Mouse (Mus musculus): Measurements from ENCODE around the gene Stil. TPM values are rescaled to one million over a fixed set of nuclear protein-coding genes. Genes with fewer than 3 reads are reported as not detected.
A peak's percentile ranks its signal among the peaks of the same experiment; 100 is the strongest.

Stil gene
- polyA plus RNA-seq, 1 experiment from 2014 or later: 13.5 TPM

DNA sequence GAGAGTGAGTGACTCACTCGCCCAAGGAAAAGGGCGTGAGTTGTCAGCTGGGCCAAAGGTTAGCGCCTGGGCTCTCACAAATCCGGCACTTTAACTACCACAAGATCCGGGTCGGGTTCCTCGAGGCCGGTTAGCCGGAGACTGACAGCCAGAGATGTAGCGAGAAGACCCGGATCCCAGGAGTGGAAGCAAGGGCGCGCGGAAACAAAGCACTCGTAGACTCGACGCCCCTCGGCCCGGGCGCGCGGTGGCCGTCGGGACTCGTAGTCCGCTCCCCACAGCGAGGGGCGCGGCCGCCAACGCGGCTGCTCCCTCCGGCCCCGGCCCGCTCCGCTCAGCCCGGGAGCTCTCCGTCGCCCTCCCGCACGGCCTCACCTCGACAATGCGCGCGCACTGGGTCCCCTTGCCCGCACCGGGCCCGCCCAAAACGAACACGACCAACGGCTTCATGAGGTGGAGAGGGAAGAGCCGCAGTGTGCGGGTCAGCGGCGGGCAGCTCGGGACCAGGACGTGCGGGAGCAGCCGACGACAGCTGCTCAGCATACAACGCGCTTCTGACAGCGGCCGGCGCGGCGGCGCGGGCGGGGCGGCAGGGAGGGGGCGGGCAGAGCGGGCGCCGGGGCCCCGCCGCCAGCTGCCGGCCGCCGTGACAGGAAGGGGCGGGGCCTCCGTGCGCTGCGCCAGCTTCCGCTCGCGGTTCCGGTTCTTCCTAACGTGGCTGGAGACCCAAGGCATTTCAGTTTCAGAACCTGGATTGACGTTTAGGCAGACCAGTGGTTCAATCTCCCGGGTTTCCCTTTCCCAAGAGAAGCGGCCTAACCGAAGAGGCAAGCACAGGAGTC is 13.1 kb upstream of the Stil start, which contains the start of gene Cmpk1:
Cmpk1 (minus strand) TSS at position 651 of the 842 bp plus-strand sequence.
- Histone ChIP-seq H3K27me3 (replicated peaks) (no peaks in the 10 kb centered on the region), H3K4me2 (peak within 1 kb of the TSS; percentile 75), H3K4me1 (replicated peaks) (peaks cover 6% of the 10 kb centered on the region), H3K36me3 (no peaks in the 10 kb centered on the region), H3K4me3 (peak within 1 kb of the TSS; percentile 97), H3K9ac (peak within 1 kb of the TSS; percentile 96), H3K27ac (ENCODE audit: poor library complexity, severe bottlenecking) (peak within 1 kb of the TSS; percentile 100), H3K9me3 (replicated peaks) (no peaks in the 10 kb centered on the region)
- peak; percentile 95 for ATAC-seq (ENCODE audit: insufficient number of reproducible peaks, low FRiP score)
- WGBS: under 1% methylated on average over 91 of the region's 93 CpGs

DNA sequence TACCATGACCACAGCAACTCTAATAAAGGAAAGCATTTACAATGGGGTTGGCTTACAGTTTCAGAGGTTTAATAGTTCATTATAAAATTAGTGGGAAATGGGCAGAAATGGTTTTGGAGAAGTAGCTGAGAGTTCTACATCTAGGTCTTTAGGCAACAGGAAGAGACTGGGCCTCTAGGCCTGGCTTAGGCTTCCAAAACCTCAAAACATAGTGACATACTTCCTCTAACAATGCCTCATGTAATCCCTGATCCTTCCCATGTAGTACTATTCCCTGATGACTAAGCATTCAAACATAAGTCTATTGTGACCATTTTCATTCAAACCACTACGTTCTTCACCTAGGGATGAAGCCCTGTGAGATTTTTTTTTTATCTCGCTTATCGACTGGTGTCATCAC is 5.7 kb upstream of the Stil start:
- Histone ChIP-seq H3K36me3 (no peaks in the 10 kb centered on the region), H3K4me1 (replicated peaks) (no peaks in the 10 kb centered on the region), H3K27ac (ENCODE audit: poor library complexity, severe bottlenecking) (no peak overlapping the region), H3K4me3 (no peak overlapping the region), H3K27me3 (replicated peaks) (peaks cover 5% of the 10 kb centered on the region), H3K9ac (no peak overlapping the region), H3K9me3 (replicated peaks) (no peaks in the 10 kb centered on the region), H3K4me2 (no peak overlapping the region)
- ATAC-seq (ENCODE audit: insufficient number of reproducible peaks, low FRiP score): no peak
- WGBS: 89% methylated on average over 3 of the region's 3 CpGs

DNA sequence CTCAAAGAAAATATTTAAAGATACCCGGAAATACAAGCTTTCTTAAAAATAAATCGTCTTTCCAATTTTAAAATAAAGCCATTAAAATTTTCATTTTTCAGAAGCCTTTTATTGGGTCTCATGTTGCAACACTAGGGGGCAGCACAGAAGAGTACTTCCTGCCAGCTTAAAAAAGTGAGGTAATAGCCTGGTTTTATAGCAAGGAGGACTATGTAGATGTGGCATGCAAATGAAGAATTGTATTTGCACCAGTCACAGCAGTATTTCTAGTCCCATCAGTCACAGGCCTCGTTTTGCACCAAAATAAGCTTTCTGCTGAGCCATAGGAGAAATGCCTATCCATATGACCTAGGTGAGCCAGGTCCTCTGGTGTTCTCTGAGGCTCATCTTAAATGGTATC is 2.9 kb upstream of the Stil start:
- peaks cover 14% of the 10 kb centered on the region for H3K4me1 ChIP-seq (replicated peaks)
- no peak overlapping the region for H3K4me2 ChIP-seq
- no peak overlapping the region for H3K9ac ChIP-seq
- H3K36me3 ChIP-seq: no peaks in the 10 kb centered on the region
- no peak overlapping the region for H3K4me3 ChIP-seq
- ATAC-seq (ENCODE audit: insufficient number of reproducible peaks, low FRiP score): no peak
- no peak overlapping the region for H3K27ac ChIP-seq (ENCODE audit: poor library complexity, severe bottlenecking)
- WGBS: 40% methylated on average over 3 of the region's 3 CpGs
- peaks cover 5% of the 10 kb centered on the region for H3K27me3 ChIP-seq (replicated peaks)
- H3K9me3 ChIP-seq (replicated peaks): no peaks in the 10 kb centered on the region

DNA sequence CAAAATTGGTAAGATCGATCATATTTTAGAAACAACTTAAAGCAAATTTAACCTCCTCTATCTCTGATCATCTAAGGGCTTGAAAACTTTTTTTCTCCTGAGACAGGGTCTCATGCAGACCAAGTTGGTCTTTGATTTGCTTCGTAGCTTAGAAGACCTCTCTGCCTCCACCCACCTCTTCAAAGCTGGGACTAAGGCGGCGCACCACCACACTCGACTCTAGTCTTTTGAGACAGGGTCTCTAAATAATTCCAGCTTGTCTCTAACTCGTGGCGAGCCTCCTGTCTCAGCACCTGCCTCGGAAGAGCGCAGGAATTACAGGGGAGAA is 550 bp upstream of the Stil start:
- H3K9ac ChIP-seq: peak overlapping the region; percentile 73
- peak; percentile 10 for ATAC-seq (ENCODE audit: insufficient number of reproducible peaks, low FRiP score)
- no peaks in the 10 kb centered on the region for H3K9me3 ChIP-seq (replicated peaks)
- H3K4me3 ChIP-seq: peak overlapping the region; percentile 73
- H3K27ac ChIP-seq (ENCODE audit: poor library complexity, severe bottlenecking): peak overlapping the region; percentile 95
- 9% methylated on average over 9 of the region's 9 CpGs for WGBS
- no peaks in the 10 kb centered on the region for H3K27me3 ChIP-seq (replicated peaks)
- H3K4me2 ChIP-seq: peak overlapping the region; percentile 87
- H3K4me1 ChIP-seq (replicated peaks): peaks cover 16% of the 10 kb centered on the region
- H3K36me3 ChIP-seq: peaks cover 14% of the 10 kb centered on the region

DNA sequence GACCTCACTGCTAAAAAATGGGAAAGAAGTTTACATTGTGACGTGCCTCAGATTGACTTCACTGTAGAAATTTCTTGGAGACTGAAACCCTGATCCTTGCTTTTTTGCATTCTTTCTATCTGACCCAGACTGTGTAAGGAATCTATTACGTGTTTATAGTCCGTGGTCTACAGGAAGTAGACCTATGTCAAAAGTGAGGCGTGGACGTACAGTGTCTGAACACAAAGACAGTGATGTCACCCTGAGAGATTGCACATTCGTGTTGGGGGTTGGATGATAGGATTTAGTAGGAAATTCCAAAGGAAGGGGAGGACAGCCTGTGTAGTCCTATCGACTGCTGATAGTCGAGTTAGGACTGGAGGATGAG is 453 bp downstream of the Stil start:
- Histone ChIP-seq H3K27me3 (replicated peaks) (no peaks in the 10 kb centered on the region), H3K27ac (ENCODE audit: poor library complexity, severe bottlenecking) (peak overlapping the region; percentile 78), H3K4me3 (peak overlapping the region; percentile 73), H3K36me3 (peaks cover 19% of the 10 kb centered on the region), H3K4me2 (peak overlapping the region; percentile 87), H3K9me3 (replicated peaks) (no peaks in the 10 kb centered on the region), H3K9ac (peak overlapping the region; percentile 77), H3K4me1 (replicated peaks) (peaks cover 16% of the 10 kb centered on the region)
- WGBS: under 1% methylated on average over 8 of the region's 8 CpGs
- peak; percentile 43 for ATAC-seq (ENCODE audit: insufficient number of reproducible peaks, low FRiP score)

DNA sequence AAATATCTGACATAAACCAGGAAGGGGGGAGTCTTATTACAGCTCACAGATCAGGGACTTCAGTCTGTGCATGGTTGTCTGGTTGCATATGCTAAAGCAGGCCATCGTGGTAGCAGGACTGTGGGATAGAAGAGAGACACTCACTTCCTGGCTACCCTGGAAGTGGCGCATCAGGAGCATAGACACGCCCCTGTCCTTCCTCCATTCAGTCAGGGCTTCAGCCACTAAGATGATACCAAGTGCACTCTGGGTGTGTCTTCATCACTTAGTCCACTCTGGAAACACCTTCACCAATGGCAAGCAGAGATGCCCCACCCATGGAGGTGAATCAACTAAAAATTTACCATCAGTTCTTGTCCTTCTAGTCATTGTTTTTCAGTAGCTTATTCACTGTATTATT is 14.3 kb downstream of the Stil start:
- Histone ChIP-seq H3K27ac (ENCODE audit: poor library complexity, severe bottlenecking) (no peak overlapping the region), H3K4me1 (replicated peaks) (no peaks in the 10 kb centered on the region), H3K9ac (no peak overlapping the region), H3K4me2 (no peak overlapping the region), H3K4me3 (no peak overlapping the region), H3K9me3 (replicated peaks) (no peaks in the 10 kb centered on the region), H3K36me3 (peaks cover 71% of the 10 kb centered on the region), H3K27me3 (replicated peaks) (no peaks in the 10 kb centered on the region)
- no peak for ATAC-seq (ENCODE audit: insufficient number of reproducible peaks, low FRiP score)
- WGBS: 80% methylated on average over 3 of the region's 3 CpGs

DNA sequence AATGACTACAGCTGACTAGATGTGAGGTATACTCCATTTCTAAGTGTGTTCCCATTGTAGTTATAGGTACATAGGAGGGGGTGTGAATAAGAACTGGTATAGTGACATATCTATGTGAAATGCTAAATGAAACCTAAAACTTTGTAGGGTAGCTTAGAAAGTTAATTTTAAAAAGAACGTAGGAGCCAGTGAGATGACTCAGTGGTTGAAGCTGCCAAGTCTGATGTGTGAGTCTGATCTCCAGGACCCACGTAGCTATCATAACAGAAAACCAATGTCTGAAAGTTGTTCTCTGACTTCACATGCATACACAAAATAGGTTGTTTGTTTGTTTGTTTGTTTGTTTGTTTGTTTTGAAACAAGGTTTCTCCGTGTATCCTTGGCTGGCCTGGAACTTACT is 20.0 kb downstream of the Stil start:
- no peaks in the 10 kb centered on the region for H3K4me1 ChIP-seq (replicated peaks)
- H3K27me3 ChIP-seq (replicated peaks): no peaks in the 10 kb centered on the region
- H3K27ac ChIP-seq (ENCODE audit: poor library complexity, severe bottlenecking): no peak overlapping the region
- H3K4me3 ChIP-seq: no peak overlapping the region
- no peak for ATAC-seq (ENCODE audit: insufficient number of reproducible peaks, low FRiP score)
- H3K9ac ChIP-seq: no peak overlapping the region
- H3K36me3 ChIP-seq: peaks cover 68% of the 10 kb centered on the region
- no peaks in the 10 kb centered on the region for H3K9me3 ChIP-seq (replicated peaks)
- H3K4me2 ChIP-seq: no peak overlapping the region
- 93% methylated on average over 3 of the region's 3 CpGs for WGBS

DNA sequence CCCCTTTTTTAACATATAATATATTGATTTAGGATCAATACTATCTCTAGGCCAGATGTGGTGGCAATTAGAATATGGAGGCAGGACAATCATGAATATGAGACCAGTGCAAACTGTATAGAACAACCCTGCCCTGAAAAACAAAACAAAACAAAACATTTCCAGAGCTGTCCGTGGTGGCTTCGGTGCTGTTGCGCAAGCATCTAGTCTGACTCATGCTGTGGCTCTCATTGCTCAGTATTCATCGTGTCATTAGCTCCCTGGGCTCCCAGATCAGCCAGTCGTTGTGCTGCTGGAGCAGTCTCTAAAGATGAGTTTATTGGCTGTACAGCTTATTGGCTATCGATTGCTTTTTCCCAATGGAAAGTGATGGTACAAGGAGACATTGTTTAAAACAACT is 35.1 kb downstream of the Stil start:
- Histone ChIP-seq H3K4me3 (no peak overlapping the region), H3K9me3 (replicated peaks) (no peaks in the 10 kb centered on the region), H3K9ac (no peak overlapping the region), H3K27ac (ENCODE audit: poor library complexity, severe bottlenecking) (no peak overlapping the region), H3K27me3 (replicated peaks) (no peaks in the 10 kb centered on the region), H3K36me3 (peaks cover 50% of the 10 kb centered on the region), H3K4me1 (replicated peaks) (no peaks in the 10 kb centered on the region), H3K4me2 (no peak overlapping the region)
- no peak for ATAC-seq (ENCODE audit: insufficient number of reproducible peaks, low FRiP score)
- 80% methylated on average over 6 of the region's 6 CpGs for WGBS

DNA sequence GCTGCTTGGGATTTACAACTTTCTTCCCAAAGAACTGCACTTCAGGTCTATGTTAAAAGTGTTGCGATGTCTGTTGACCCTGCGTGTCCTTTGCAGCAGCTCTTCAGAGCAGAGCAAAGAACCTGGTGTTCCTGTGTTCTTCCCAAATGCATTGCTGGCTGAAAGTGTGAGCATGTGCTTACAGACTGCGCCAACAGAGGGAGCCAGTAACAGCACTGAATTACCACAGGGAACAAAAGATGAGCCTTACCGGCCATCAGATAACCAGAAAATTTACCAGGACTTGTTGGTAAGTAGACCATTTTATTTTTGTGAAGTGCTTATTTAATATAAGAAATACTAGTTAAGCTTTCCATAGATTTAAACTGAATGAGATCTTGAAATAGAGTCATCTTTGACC is 38.3 kb downstream of the Stil start:
- Histone ChIP-seq H3K4me3 (no peak overlapping the region), H3K4me1 (replicated peaks) (no peaks in the 10 kb centered on the region), H3K4me2 (no peak overlapping the region), H3K9ac (no peak overlapping the region), H3K9me3 (replicated peaks) (no peaks in the 10 kb centered on the region), H3K27ac (ENCODE audit: poor library complexity, severe bottlenecking) (no peak overlapping the region), H3K36me3 (peaks cover 57% of the 10 kb centered on the region), H3K27me3 (replicated peaks) (no peaks in the 10 kb centered on the region)
- 33% methylated on average over 4 of the region's 4 CpGs for WGBS
- no peak for ATAC-seq (ENCODE audit: insufficient number of reproducible peaks, low FRiP score)

DNA sequence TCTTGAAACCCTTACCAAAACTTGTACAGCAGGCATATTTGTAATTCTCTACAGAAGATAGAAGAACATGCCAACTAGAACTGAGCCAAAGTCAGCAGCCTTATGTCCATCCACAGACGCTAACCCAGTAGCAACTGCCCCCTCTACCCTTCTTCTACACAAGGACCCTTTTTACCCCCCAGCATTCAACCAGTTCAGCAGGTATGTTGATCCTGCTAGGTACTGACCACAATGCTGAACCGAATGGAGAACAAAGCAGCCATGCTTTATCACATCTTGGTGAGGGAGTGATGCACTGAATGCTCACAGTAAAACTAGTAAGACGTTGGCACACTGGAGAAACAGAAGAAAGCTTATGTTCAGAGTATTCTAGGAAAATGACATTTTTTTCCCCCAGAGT is 45.7 kb downstream of the Stil start:
- Histone ChIP-seq H3K9ac (no peak overlapping the region), H3K9me3 (replicated peaks) (no peaks in the 10 kb centered on the region), H3K4me1 (replicated peaks) (0 out of 2 replicates have a peak, but pooled peaks cover 11% of the 10 kb centered on the region), H3K27me3 (replicated peaks) (peaks cover 22% of the 10 kb centered on the region), H3K27ac (ENCODE audit: poor library complexity, severe bottlenecking) (no peak overlapping the region), H3K4me2 (no peak overlapping the region), H3K36me3 (peaks cover 22% of the 10 kb centered on the region), H3K4me3 (no peak overlapping the region)
- ATAC-seq (ENCODE audit: insufficient number of reproducible peaks, low FRiP score): no peak
- WGBS: 73% methylated on average over 3 of the region's 3 CpGs

DNA sequence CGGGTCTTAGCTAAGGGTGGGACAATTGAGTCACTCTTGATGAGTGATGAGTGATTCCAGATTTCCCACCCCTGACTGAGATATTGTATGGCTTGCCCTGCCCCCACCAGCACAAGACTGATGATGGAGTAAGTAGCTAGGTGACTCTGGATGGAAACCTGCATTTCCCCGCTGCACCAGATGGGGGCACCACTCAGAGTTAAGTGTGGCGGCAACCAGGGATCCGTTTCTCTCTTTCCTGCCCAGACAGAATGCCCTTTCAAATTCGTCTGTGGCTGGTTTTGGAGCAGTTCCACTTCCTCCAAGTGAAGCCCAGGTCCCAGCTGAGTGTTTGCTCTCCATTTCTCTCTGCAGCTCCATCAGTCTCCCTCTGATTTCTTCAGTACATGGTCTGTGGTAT is 47.8 kb downstream of the Stil start:
- ATAC-seq (ENCODE audit: insufficient number of reproducible peaks, low FRiP score): peak; percentile 48
- Histone ChIP-seq H3K27me3 (replicated peaks) (peaks cover 41% of the 10 kb centered on the region), H3K9me3 (replicated peaks) (no peaks in the 10 kb centered on the region), H3K9ac (no peak overlapping the region), H3K4me1 (replicated peaks) (peaks cover 17% of the 10 kb centered on the region; the same call in 1 of the 2 replicates), H3K27ac (ENCODE audit: poor library complexity, severe bottlenecking) (peak overlapping the region; percentile 22; the same call in 1 of the 2 replicates), H3K4me3 (no peak overlapping the region), H3K36me3 (peaks cover 5% of the 10 kb centered on the region; the same call in 1 of the 2 replicates), H3K4me2 (peak overlapping the region; percentile 43)
- WGBS: 4% methylated on average over 5 of the region's 5 CpGs

DNA sequence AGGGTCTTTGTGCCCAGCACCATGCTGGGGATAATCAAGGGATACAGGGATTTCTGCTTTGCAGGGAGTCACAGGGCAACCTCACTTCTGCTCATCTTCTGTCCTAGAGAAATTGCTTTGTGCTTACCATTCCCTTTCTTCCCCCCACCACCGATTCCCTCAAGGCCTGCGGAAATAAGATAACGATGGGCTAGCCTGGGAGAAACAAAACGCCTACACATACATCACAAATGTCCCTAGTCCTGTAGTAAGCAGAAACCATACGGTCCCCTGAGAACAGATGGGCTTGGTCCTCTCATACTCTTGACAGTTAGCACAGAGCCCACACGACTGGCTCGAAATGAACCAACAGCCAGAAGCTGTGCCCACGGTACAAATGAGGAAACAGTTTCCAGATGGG is 48.2 kb downstream of the Stil start:
- Histone ChIP-seq H3K4me3 (no peak overlapping the region), H3K4me2 (peak overlapping the region; percentile 43), H3K27ac (ENCODE audit: poor library complexity, severe bottlenecking) (peak overlapping the region; percentile 25; the same call in 1 of the 2 replicates), H3K4me1 (replicated peaks) (peaks cover 17% of the 10 kb centered on the region), H3K27me3 (replicated peaks) (peaks cover 46% of the 10 kb centered on the region), H3K9ac (no peak overlapping the region), H3K36me3 (peaks cover 5% of the 10 kb centered on the region; the same call in 1 of the 2 replicates), H3K9me3 (replicated peaks) (no peaks in the 10 kb centered on the region)
- WGBS: 45% methylated on average over 8 of the region's 8 CpGs
- ATAC-seq (ENCODE audit: insufficient number of reproducible peaks, low FRiP score): peak; percentile 71

All from heart, embryonic 12.5 days (tissue).